In genomic region chr16:31458229-31458918, GRCm38 (mm10) we compare ENCODE assay signal across 8 mouse cellular contexts. TPM values are rescaled to one million over a fixed set of nuclear protein-coding genes. Genes with fewer than 3 reads are reported as not detected.
DNase-seq lines count a peak whose midpoint lies in the region; ATAC-seq and TF ChIP-seq lines count a peak whose summit lies in the region.

No protein-coding gene starts in this region.

- peak overlapping the region; percentile 66 for H3K4me2 ChIP-seq in liver, postnatal 0 days (ENCODE audit: low read depth, low read length)
- peak overlapping the region; percentile 59 for H3K4me2 ChIP-seq in neural tube, embryonic 14.5 days (ENCODE audit: low read depth, low read length)

- H3K4me1 ChIP-seq in embryonic fibroblast, embryonic 13.5 days (ENCODE audit: control insufficient read depth, insufficient read depth, low read length): peaks cover 4% of the 10 kb centered on the region; the same call in 1 of the 2 replicates
- 0 out of 2 replicates have a peak, but pooled peaks cover 3% of the 10 kb centered on the region for H3K4me1 ChIP-seq in liver, postnatal 0 days (ENCODE audit: insufficient read depth)
- H3K4me1 ChIP-seq in neural tube, embryonic 14.5 days (ENCODE audit: control insufficient read depth, insufficient read depth, low read length): peaks cover 6% of the 10 kb centered on the region; the same call in 1 of the 2 replicates

- H3K27ac ChIP-seq in embryonic fibroblast, embryonic 13.5 days (ENCODE audit: insufficient read depth, low read length): no peak overlapping the region
- H3K27ac ChIP-seq in liver, postnatal 0 days (ENCODE audit: low read depth): no peak overlapping the region
- H3K27ac ChIP-seq in neural tube, embryonic 14.5 days (ENCODE audit: low read depth, low read length): peak overlapping the region; percentile 62

- peak; percentile 89 for TF ChIP-seq CTCF in embryonic fibroblast, embryonic 13.5 days (IDR thresholded peaks at IDR 0.05; ENCODE audit: borderline replicate concordance, insufficient read depth, low read length)
- TF ChIP-seq CTCF in liver, postnatal 0 days (IDR thresholded peaks at IDR 0.05; ENCODE audit: low read depth): peak; percentile 95

- peaks cover 8% of the 10 kb centered on the region for H3K36me3 ChIP-seq in liver, postnatal 0 days (replicated peaks; ENCODE audit: insufficient read depth, low read length)
- peaks cover 13% of the 10 kb centered on the region for H3K36me3 ChIP-seq in neural tube, embryonic 14.5 days (ENCODE audit: control insufficient read depth, insufficient read depth, low read length)

- no peak for ATAC-seq in liver, postnatal 0 days
- ATAC-seq in neural tube, embryonic 14.5 days (ENCODE audit: low read depth): peak; percentile 85

- intact Hi-C loops in heart, postnatal 10 days (cut with DNase I): loop anchor here (1.0 to 2.0 kb wide), 4 partner anchors 206 to 460 kb away; no protein-coding TSS in a partner anchor

- no peaks in the 10 kb centered on the region for H3K9me3 ChIP-seq in liver, postnatal 0 days (ENCODE audit: low read length)
- no peaks in the 10 kb centered on the region for H3K9me3 ChIP-seq in neural tube, embryonic 14.5 days (ENCODE audit: control insufficient read depth, low read length)

- H3K9ac ChIP-seq in liver, postnatal 0 days (replicated peaks): no peak overlapping the region
- peak overlapping the region; percentile 39 for H3K9ac ChIP-seq in neural tube, embryonic 14.5 days (replicated peaks; ENCODE audit: low read depth, low read length)

- WGBS in liver, postnatal 0 days (ENCODE audit: insufficient replicate concordance): 9% methylated on average over 17 of the region's 17 CpGs
- WGBS in neural tube, embryonic 14.5 days: 2% methylated on average over 17 of the region's 17 CpGs

- no peak for TF ChIP-seq EP300 in liver, postnatal 0 days (IDR thresholded peaks at IDR 0.05; ENCODE audit: low read depth)

- DNase-seq in CD8-positive naive resting alpha-beta T cell, adult 2 months (ENCODE audit: low read depth in 2 of 2, low spot score in 2 of 2): peak; percentile 41 to 51
- DNase-seq in brain, adult 2 months (ENCODE audit: low read depth, low spot score): peak; percentile 84
- DNase-seq in heart, postnatal 10 days: peak; percentile 79 to 87
- DNase-seq in layer of hippocampus, adult 11-12 months (ENCODE audit: low spot score): peak; percentile 81
- DNase-seq in liver, postnatal 0 days: peak; percentile 80
- DNase-seq in testis, postnatal 10 days (ENCODE audit: low spot score): peak; percentile 92

- H3K27me3 ChIP-seq in liver, postnatal 0 days (ENCODE audit: insufficient read depth, low read length): no peaks in the 10 kb centered on the region
- H3K27me3 ChIP-seq in neural tube, embryonic 14.5 days (ENCODE audit: control insufficient read depth, insufficient read depth, low read length): no peaks in the 10 kb centered on the region

- H3K4me3 ChIP-seq in embryonic fibroblast, embryonic 13.5 days (ENCODE audit: insufficient read depth, low read length): 0 out of 2 replicates have a peak overlapping the region, but pooled peaks have one; percentile 7
- peak overlapping the region; percentile 29 for H3K4me3 ChIP-seq in liver, postnatal 0 days (ENCODE audit: low read depth, low read length)
- peak overlapping the region; percentile 29 for H3K4me3 ChIP-seq in neural tube, embryonic 14.5 days (ENCODE audit: low read depth, low read length)

- no peak for TF ChIP-seq POLR2A in embryonic fibroblast, embryonic 13.5 days (IDR thresholded peaks at IDR 0.05; ENCODE audit: low read depth, low read length)

RNA-seq across cellular contexts. Expression of gene Bdh1, which starts 36.3 kb away (rescaled TPM):
- polyA plus RNA-seq in embryonic fibroblast, embryonic 13.5 days (2011; ENCODE audit: insufficient read length, low read depth, missing spikeins): 4.7 and 6.7 TPM in 2 replicates
- total RNA-seq in heart, postnatal 10 days (2021): under 1 TPM; 0.77 TPM
- polyA plus RNA-seq in liver, postnatal 0 days (2015; fragmentation: Nextera tagmentation; extraction: Ambion mirVana): 208 and 246 TPM in 2 replicates
- polyA plus RNA-seq in neural tube, embryonic 14.5 days (2014; fragmentation: Nextera tagmentation; extraction: Ambion mirVana): 91.3 and 110 TPM in 2 replicates

Comparison
In these comparisons a context has a peak if more than half of its experiments do, and no peak if none do; other contexts are left out.
1. RNA of gene Bdh1, which starts 36.3 kb away (polyA plus RNA-seq): 208 to 246 TPM in liver, postnatal 0 days and 91.3 to 110 TPM in neural tube, embryonic 14.5 days; 4.7 to 6.7 TPM in embryonic fibroblast, embryonic 13.5 days; every median in the first group is over 10 times any median in the second.
2. Peak in every context shown above with its lines, with median percentiles within 50 percentile points of each other: DNase-seq and H3K4me3 ChIP-seq.